34 mouse cellular contexts compared by ENCODE assay signal in genomic region chr2:4190345-4190744, GRCm38 (mm10).
"Had no signal": no experiment of that assay in that cellular context is flagged by ENCODE, and none has a peak within 500 bp of the region (broad histone marks: within the 10 kb centered on the region; RNA-seq: fewer than 3 reads in every experiment).

No protein-coding gene starts in this region.

- H3K4me3 ChIP-seq: heart, embryonic 10.5 days; heart, embryonic 12.5 days; heart, embryonic 13.5 days; heart, embryonic 15.5 days; hindbrain, embryonic 10.5 days; hindbrain, embryonic 12.5 days; hindbrain, embryonic 15.5 days; intestine, embryonic 15.5 days; kidney, embryonic 15.5 days; layer of hippocampus, adult 2 months; left cerebral cortex, adult 2 months had no signal

- H3K9me3 ChIP-seq: heart, embryonic 10.5 days; heart, embryonic 12.5 days; heart, embryonic 13.5 days; heart, embryonic 15.5 days; hindbrain, embryonic 10.5 days; hindbrain, embryonic 12.5 days; hindbrain, embryonic 15.5 days; intestine, embryonic 15.5 days; kidney, embryonic 15.5 days had no signal

- H3K9ac ChIP-seq: heart, embryonic 12.5 days; heart, embryonic 13.5 days; heart, embryonic 15.5 days; hindbrain, embryonic 12.5 days; hindbrain, embryonic 15.5 days; intestine, embryonic 15.5 days; kidney, embryonic 15.5 days had no signal

- DNase-seq: heart, postnatal 10 days; heart, postnatal 14 days; heart, postnatal 36 days; heart, postnatal 4 days; kidney, adult 11 months; kidney, adult 18-20 months; kidney, adult 2 months; kidney, adult 8-10 months; kidney, adult 9 months; kidney, postnatal 10 days; kidney, postnatal 14 days; kidney, postnatal 25 days; kidney, postnatal 36 days; kidney, postnatal 4 days; layer of hippocampus, adult 9-11 months; layer of hippocampus, postnatal 36 days had no signal

- ATAC-seq: hindbrain, embryonic 16.5 days; inflammation-experienced regulatory T-cells, adult 6 months; intestine, embryonic 15.5 days; intestine, embryonic 16.5 days; intestine, postnatal 0 days had no signal

- H3K27me3 ChIP-seq: heart, embryonic 12.5 days; heart, embryonic 13.5 days; heart, embryonic 15.5 days; hindbrain, embryonic 12.5 days; hindbrain, embryonic 15.5 days; intestine, embryonic 15.5 days; kidney, embryonic 15.5 days had no signal

- H3K4me1 ChIP-seq: intestine, embryonic 15.5 days had no signal

- H3K4me2 ChIP-seq: heart, embryonic 11.5 days; heart, embryonic 12.5 days; heart, embryonic 13.5 days; heart, embryonic 15.5 days; hindbrain, embryonic 12.5 days; hindbrain, embryonic 15.5 days; intestine, embryonic 15.5 days; kidney, embryonic 15.5 days had no signal

- H3K27ac ChIP-seq: heart, embryonic 10.5 days; heart, embryonic 13.5 days; heart, embryonic 15.5 days; hindbrain, embryonic 15.5 days; hindbrain, postnatal 0 days; intestine, embryonic 15.5 days; kidney, embryonic 15.5 days; kidney, postnatal 0 days; layer of hippocampus, adult 2 months; left cerebral cortex, adult 2 months had no signal

- H3K36me3 ChIP-seq: heart, embryonic 10.5 days; heart, embryonic 12.5 days; heart, embryonic 13.5 days; heart, embryonic 15.5 days; hindbrain, embryonic 10.5 days; hindbrain, embryonic 12.5 days; hindbrain, embryonic 15.5 days; intestine, embryonic 15.5 days; kidney, embryonic 15.5 days had no signal
